Mouse (Mus musculus) erythroblast, embryonic 14.5 days (primary cell): ENCODE results near the gene Ache. TPM values are rescaled to one million over a fixed set of nuclear protein-coding genes. Genes with fewer than 3 reads are reported as not detected.

Source experiments
- H3K27me3 ChIP-seq: 2 replicates; pipeline ENCODE4 v1.6.1; 2012; ENCODE audit warnings: inconsistent platforms; ENCODE audit not compliant: control insufficient read depth
- H3K36me3 ChIP-seq: 2 replicates; pipeline ENCODE4 v1.6.1; 2012; ENCODE audit warnings: mild to moderate bottlenecking, inconsistent platforms; ENCODE audit not compliant: control insufficient read depth
- H3K4me1 ChIP-seq: 2 replicates; pipeline ENCODE4 v1.6.1; 2012; ENCODE audit warnings: inconsistent platforms; ENCODE audit not compliant: control insufficient read depth
- H3K4me3 ChIP-seq: replicated peaks from 2 replicates; pipeline ENCODE3; 2012; ENCODE audit warnings: moderate library complexity, mild to moderate bottlenecking, inconsistent platforms
- H3K9me3 ChIP-seq: 2 replicates; pipeline ENCODE4 v1.6.1; 2012; ENCODE audit warnings: low read length, inconsistent platforms, mixed read lengths; ENCODE audit not compliant: control insufficient read depth
- GATA1 ChIP-seq: IDR thresholded peaks from 2 replicates; pipeline ENCODE4 v1.6.1; 2012; ENCODE audit warnings: low read length, inconsistent platforms, mixed read lengths
- TAL1 ChIP-seq: IDR thresholded peaks from 3 replicates; pipeline ENCODE4 v1.6.1; 2012; ENCODE audit warnings: low read length, inconsistent platforms, mixed read lengths
- polyA plus RNA-seq: library from polyadenylated mRNA; stranded (reverse); fragments of >175 nt; gene quantifications from 2 replicates; pipeline ENCODE4 v1.2.3, GENCODE M21; 2012

Ache gene
- polyA plus RNA-seq, 1 experiment = 29.5 TPM

DNA sequence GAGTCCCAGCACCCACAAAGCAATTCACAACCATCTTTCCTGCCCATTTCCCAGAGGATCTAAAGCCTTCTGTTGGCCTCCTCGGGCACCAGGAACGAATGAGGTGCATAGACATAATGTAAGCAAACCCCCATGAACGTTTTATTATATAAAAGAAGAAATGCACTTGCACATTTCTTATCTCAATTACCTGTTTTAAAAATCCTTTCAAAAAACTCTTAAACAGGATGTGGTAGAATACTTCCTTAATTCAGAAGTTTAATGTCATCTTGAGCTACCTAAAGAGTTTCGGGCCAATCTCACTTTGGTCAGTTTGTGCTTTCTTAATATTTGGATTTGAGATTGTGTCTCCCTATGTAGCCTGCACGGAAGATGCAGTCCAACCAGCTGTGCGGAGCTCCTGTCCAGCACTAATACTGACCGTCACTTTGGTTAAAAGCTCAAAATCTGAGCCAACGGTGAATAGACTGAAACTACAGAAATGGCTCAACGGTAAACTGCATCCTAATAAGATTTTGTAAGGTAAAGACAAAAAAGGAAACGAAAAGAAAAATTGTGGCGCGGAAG is 19.2 kb downstream of the Ache start:
- Histone ChIP-seq H3K9me3 (peaks cover 5% of the 10 kb centered on the region), H3K4me3 (peak overlapping the region; percentile 94), H3K4me1 (peaks cover 63% of the 10 kb centered on the region), H3K27me3 (no peaks in the 10 kb centered on the region), H3K36me3 (peaks cover 73% of the 10 kb centered on the region)
- TF ChIP-seq GATA1 = no peak
- TF ChIP-seq TAL1 = no peak

DNA sequence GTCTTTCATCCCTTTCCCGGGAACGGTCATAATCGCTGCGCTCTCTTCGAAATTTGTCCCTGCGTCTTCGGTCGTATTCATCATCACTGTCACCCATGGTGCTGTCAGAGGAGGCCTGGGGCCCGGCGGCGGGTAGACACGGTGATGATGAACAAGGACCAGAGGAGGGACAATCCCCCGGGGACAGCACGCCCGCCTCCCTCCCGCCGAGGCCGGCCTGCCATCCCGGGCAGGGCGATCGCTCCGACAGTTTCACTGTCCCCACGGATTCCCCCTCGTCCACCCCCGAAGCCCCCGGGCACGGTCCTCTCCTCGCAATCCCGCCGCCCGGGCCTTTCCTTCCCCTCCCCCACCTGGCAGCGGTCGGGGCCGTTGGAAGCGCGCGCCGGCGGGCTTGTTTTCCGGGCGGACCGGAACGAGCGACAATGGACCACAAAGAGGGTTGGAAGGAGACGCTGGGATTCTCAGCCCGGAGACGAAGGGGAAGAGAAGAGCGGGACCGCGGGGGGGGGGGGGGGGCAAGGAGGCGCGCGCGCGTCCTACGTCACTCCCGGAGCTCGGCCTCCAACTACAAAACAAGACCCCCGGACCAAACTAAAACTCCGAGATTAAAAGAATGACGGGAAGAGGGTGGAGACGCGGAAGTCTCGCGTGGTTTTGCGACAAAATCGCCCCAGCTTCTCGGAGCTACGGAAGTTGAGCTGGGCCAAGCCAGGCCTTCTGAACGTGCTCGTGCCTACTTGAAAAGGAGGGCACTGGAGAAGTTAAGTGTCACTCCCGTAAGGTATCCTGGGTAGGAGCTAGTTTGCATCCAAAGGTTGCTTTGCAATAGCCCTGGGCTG is 20.0 kb downstream of the Ache start, which contains the start of gene Srrt:
Gene Srrt (minus strand): TSS at position 604 of the 842 bp plus-strand sequence.
- Histone ChIP-seq H3K36me3 (peaks cover 68% of the 10 kb centered on the region), H3K27me3 (no peaks in the 10 kb centered on the region), H3K4me3 (peak within 1 kb of the TSS; percentile 94), H3K9me3 (peaks cover 5% of the 10 kb centered on the region), H3K4me1 (peaks cover 64% of the 10 kb centered on the region)
- TF ChIP-seq GATA1 (no peak), TAL1 (no peak)

DNA sequence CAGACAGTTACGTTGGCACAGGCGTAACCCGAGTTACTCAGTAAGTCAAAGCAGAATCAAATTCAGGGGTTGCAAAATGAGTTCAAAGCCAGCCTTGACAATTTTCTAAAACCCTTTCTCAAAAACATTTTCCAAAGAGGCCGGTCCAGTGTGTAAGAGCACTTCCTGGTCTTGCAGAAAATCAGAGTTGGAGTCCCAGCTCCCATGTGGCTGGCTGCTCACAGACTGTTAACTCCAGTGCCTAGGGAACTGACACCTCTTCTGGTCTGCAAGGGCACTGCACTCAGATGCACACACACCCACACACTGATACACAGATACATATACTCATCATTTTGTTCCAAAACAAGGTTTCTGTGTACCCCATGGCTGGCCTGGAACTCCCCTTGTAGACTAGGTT is 21.0 kb downstream of the Ache start:
- H3K4me1 ChIP-seq = peaks cover 64% of the 10 kb centered on the region

DNA sequence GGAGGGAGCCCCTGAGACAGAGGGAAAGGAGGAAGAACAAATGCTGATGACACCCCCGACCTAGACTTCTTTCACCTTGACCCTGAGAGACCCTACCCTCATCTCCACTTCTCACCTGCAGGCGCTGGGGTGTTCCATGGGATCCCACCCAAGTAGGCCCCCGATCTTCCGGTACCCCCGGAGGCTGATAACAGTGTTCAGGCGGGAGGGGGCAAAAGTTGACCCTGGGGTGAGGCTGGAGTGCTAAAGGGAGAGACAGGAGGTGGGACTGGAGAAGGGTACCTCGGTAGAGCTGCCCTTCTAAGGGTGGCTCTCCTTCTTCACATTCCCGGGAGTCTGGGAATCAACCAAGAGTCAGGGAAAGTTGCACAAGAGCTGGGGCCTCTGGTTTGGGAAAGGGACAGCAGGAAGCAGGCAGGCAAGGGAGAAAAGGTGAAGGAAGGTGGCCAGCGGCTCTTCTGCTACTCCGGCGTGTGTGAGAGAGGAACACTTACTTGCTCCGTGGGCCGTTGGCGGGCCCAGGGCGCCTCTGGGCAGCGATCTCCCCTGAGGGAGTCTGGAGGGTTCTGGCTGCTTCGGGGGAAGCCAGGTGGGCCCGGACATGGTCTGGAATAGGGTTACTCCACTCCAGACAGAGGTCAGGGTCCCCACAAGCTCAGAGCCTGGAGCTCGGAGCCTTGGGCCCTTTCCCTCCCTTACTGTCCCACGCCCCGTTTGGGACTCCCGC is 26.3 kb downstream of the Ache start:
- Histone ChIP-seq H3K36me3 (peaks cover 24% of the 10 kb centered on the region), H3K9me3 (peaks cover 1% of the 10 kb centered on the region), H3K4me1 (peaks cover 60% of the 10 kb centered on the region), H3K4me3 (peak overlapping the region; percentile 61), H3K27me3 (peaks cover 15% of the 10 kb centered on the region)
- TF ChIP-seq TAL1 = no peak
- TF ChIP-seq GATA1 = no peak

More for the DNA sequence above, 21.0 kb downstream of the Ache start:
- peaks cover 5% of the 10 kb centered on the region for H3K9me3 ChIP-seq
- peaks cover 58% of the 10 kb centered on the region for H3K36me3 ChIP-seq
- peak overlapping the region; percentile 94 for H3K4me3 ChIP-seq
- H3K27me3 ChIP-seq = peaks cover 3% of the 10 kb centered on the region; the same call in 1 of the 2 replicates
- no peak for TF ChIP-seq TAL1
- TF ChIP-seq GATA1 = no peak

DNA sequence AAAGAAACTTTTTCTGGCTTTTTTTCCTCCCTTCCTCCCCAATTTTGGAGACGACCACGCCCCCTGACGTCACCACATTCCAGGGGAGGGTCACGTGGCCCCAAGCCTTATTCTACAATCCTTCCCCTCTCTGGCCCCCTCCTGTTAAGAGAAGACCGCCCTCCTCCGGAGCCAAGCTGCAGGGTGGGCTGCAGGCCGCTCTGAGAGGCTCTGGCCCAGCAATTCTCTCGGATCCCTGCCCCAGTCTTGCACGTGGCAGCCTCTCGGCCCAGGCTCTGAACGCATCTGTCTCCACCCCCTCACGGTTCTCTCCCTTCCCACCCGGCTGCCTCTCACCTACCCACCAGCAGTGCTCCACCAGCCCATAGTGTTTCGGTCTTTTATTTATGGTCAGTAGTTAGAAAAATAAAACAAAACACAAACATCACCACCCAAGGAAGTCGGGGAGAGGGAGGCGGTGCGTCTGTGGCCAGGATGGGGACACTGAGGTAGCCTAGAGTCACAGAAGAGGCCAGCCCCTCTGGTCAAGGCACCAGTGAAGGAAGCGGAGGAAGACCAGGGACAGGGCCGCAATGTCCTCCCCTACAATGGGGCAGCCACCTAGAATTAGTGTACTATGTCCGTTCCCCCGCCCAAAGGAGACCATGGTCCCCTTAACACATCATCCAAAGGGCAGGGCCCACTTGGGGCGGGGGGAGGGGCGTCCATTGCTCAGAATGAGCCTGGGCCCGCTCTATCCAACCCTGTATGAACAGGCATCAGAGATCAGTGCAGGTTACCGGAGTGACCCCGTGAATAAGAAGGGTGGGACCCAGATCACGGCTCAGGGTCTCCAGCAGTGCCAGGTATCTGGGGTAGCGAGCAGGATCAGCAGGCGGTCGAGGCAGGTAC is 27.1 kb downstream of the Ache start, which contains the start of gene Trip6:
Gene Trip6 (minus strand): TSS at position 212 of the 891 bp plus-strand sequence.
- peaks cover 57% of the 10 kb centered on the region for H3K4me1 ChIP-seq
- peaks cover 15% of the 10 kb centered on the region for H3K27me3 ChIP-seq
- no peaks in the 10 kb centered on the region for H3K9me3 ChIP-seq
- peak within 1 kb of the TSS; percentile 61 for H3K4me3 ChIP-seq
- TF ChIP-seq TAL1 (no peak), GATA1 (no peak)
- H3K36me3 ChIP-seq = peaks cover 16% of the 10 kb centered on the region

DNA sequence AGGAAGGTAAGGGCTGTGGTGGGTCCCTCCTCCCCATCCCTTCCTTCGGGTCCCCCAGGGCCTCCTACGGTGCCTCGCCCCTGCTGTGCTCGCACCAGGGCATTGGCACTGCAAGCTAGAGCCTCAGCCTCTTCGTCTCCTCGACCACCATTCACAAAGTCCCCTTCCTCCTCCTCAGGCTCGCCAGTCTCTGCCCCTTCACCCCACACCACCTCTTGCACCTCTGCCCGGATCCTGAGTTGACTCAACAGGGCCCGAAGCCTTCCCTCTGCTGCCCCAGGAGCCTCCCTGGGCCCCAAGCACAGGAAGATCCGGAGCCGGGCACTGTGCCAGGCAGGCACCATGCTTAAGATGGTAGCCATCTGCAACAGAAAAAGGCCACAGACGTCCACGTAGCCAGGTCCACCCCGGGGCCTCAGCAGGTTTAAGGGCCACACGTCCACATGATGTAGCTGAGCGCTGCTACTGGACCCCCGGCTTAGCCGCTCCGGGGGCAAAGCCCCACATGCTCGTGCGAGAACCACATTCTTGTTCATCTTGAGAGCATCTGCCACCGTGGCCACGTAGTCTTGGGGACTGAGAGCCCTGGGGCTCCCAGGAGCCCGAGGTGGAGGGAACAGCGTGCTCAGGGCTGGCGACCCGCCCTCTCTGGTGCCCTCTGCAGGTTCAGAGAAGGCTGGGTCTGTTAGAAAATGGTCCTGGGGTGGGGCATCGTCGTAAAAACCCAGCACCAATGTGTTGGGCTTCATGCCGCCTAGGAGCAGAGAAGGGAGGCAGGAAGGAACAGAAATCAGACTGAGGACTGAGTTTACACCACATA is 28.0 kb downstream of the Ache start:
- H3K4me3 ChIP-seq = no peak overlapping the region

DNA sequence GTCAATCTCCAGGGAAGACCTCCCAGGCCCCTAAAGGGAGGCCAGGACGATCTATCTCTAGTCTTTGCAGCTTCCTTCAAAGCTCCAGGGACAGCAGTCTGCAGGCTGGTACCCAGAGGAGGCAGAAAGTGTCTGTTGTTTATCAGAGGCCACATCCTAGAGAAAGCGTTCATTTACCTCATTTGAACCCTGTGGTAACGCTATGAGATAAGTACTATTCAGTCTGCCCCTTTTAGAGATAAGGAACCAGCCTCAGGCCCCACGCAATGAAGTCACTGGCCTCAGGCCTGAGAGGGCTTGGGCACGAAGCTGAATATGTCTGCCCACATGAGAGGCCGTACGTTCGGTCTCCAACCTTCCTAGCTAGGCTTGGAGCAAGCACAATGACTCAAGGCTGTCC is 30.0 kb downstream of the Ache start:
- H3K4me1 ChIP-seq = peaks cover 63% of the 10 kb centered on the region
- H3K27me3 ChIP-seq = peaks cover 15% of the 10 kb centered on the region
- H3K4me3 ChIP-seq = no peak overlapping the region
- no peaks in the 10 kb centered on the region for H3K9me3 ChIP-seq
- no peaks in the 10 kb centered on the region for H3K36me3 ChIP-seq
- TF ChIP-seq GATA1 = no peak
- TF ChIP-seq TAL1 = no peak

More for the DNA sequence above, 28.0 kb downstream of the Ache start:
- Histone ChIP-seq H3K27me3 (peaks cover 15% of the 10 kb centered on the region), H3K36me3 (peaks cover 8% of the 10 kb centered on the region), H3K9me3 (no peaks in the 10 kb centered on the region), H3K4me1 (peaks cover 60% of the 10 kb centered on the region)
- TF ChIP-seq GATA1 (no peak), TAL1 (no peak)
